ENCODE assay signal across 8 mouse cellular contexts in the genomic region with DNA sequence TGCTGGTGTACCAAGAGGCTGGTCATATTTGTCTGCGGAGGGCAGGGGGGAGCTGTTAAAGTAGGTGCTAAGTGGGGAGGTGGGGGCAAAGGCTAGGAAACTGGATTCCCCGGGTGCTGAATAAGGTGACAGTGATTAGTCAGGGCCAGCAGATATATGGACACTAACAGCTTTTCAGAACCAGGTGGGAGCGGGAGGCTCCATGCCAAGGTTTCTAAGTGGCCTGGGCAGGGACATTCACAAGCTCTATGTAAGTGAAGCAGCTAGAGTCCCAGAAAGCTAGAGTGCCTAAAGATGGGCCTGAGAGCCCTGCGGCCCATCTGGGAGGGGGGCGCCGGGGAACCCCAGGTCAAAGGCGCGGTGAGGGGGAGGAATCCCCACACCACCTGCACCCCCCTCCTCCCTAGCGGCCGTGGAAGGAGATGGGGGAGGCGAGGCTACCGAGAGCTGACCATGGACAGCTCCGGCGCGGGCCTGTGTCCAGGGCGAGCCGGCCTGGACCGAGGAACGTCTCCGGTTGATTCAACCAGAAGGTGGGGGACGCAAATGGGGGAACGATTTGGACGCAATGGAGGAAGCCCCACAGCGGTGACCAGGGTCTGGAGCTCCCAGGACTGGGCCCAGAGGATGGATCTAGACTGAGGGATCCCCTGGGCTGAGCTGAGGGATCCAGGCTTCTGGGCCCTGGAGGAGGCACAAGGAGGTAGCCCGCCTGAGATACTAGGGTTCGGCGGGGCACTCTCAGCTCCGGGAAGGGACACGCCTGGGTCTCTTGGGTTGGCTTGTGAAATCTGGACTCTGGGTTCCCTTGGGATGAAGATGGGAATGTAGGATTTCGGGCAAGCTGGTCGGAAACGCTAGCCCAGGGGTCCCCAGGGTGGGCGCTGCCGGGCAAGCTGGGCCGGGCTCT. TPM values are rescaled to one million over a fixed set of nuclear protein-coding genes. Genes with fewer than 3 reads are reported as not detected.
DNase-seq lines count a peak whose midpoint lies in the region; ATAC-seq and TF ChIP-seq lines count a peak whose summit lies in the region.

No protein-coding gene starts in this region.

- TF ChIP-seq CTCF in heart, adult 2 months (IDR thresholded peaks at IDR 0.05) = peak; percentile 35

- ATAC-seq in forebrain, embryonic 11.5 days (replicated peaks; ENCODE audit: low FRiP score) = no peak; the same call in 1 of the 2 replicates
- ATAC-seq in hindbrain, embryonic 16.5 days = no peak
- no peak for ATAC-seq in liver, embryonic 15.5 days (ENCODE audit: insufficient read depth)

- peak overlapping the region; percentile 60 for H3K4me2 ChIP-seq in forebrain, embryonic 11.5 days (ENCODE audit: low read depth, low read length, severe bottlenecking)
- peak overlapping the region; percentile 75 for H3K4me2 ChIP-seq in hindbrain, embryonic 16.5 days (ENCODE audit: low read length)
- peak overlapping the region; percentile 94 for H3K4me2 ChIP-seq in liver, embryonic 15.5 days

- peaks cover 5% of the 10 kb centered on the region; the same call in 1 of the 2 replicates for H3K27me3 ChIP-seq in heart, adult 2 months (ENCODE audit: control insufficient read depth, insufficient read depth, low read length)
- peaks cover 22% of the 10 kb centered on the region for H3K27me3 ChIP-seq in forebrain, embryonic 11.5 days (ENCODE audit: control insufficient read depth, insufficient read depth, low read length)
- H3K27me3 ChIP-seq in hindbrain, embryonic 16.5 days (replicated peaks; ENCODE audit: control insufficient read depth, insufficient read depth, low read length) = peaks cover 5% of the 10 kb centered on the region; the same call in 1 of the 2 replicates
- H3K27me3 ChIP-seq in liver, embryonic 15.5 days = peaks cover 97% of the 10 kb centered on the region

- no peak for TF ChIP-seq POLR2A in heart, adult 2 months (IDR thresholded peaks at IDR 0.05; ENCODE audit: insufficient read depth, low read depth, low read length)

- no peak for TF ChIP-seq EP300 in heart, adult 2 months (IDR thresholded peaks at IDR 0.05; ENCODE audit: insufficient read depth, low read depth, low read length)

- H3K79me2 ChIP-seq in heart, adult 2 months (replicated peaks; ENCODE audit: control insufficient read depth, insufficient read depth, low read length) = no peaks in the 10 kb centered on the region

- no peaks in the 10 kb centered on the region for H3K36me3 ChIP-seq in heart, adult 2 months (ENCODE audit: control insufficient read depth, insufficient read depth, low read length)
- no peaks in the 10 kb centered on the region for H3K36me3 ChIP-seq in forebrain, embryonic 11.5 days (ENCODE audit: control insufficient read depth, insufficient read depth, low read length)
- H3K36me3 ChIP-seq in hindbrain, embryonic 16.5 days (ENCODE audit: control insufficient read depth, insufficient read depth, low read length) = no peaks in the 10 kb centered on the region
- H3K36me3 ChIP-seq in liver, embryonic 15.5 days (replicated peaks) = no peaks in the 10 kb centered on the region

- no peaks in the 10 kb centered on the region for H3K9me3 ChIP-seq in forebrain, embryonic 11.5 days (ENCODE audit: control insufficient read depth, low read length)
- H3K9me3 ChIP-seq in hindbrain, embryonic 16.5 days (ENCODE audit: control insufficient read depth, low read length) = no peaks in the 10 kb centered on the region
- no peaks in the 10 kb centered on the region for H3K9me3 ChIP-seq in liver, embryonic 15.5 days (replicated peaks)

- intact Hi-C loops in heart, adult 2 months (cut with DNase I) = loop anchor here (10.0 kb wide), 1 partner anchor 61 kb away; no protein-coding TSS in a partner anchor

- peak overlapping the region; percentile 66 for H3K4me3 ChIP-seq in heart, adult 2 months
- peak overlapping the region; percentile 67 for H3K4me3 ChIP-seq in forebrain, embryonic 11.5 days (ENCODE audit: low read depth, low read length)
- H3K4me3 ChIP-seq in hindbrain, embryonic 16.5 days (ENCODE audit: low read length) = peak overlapping the region; percentile 87
- H3K4me3 ChIP-seq in liver, embryonic 15.5 days (replicated peaks) = peak overlapping the region; percentile 64

- WGBS in heart, adult 2 months = 4% methylated on average over 35 of the region's 35 CpGs
- WGBS in forebrain, embryonic 11.5 days = 4% methylated on average over 34 of the region's 35 CpGs
- WGBS in hindbrain, embryonic 16.5 days = 3% methylated on average over 32 of the region's 35 CpGs
- 5% methylated on average over 35 of the region's 35 CpGs for WGBS in liver, embryonic 15.5 days (ENCODE audit: insufficient replicate concordance)

- peak overlapping the region; percentile 27; the same call in 1 of the 2 replicates for H3K9ac ChIP-seq in heart, adult 2 months (ENCODE audit: low read depth, low read length)
- peak overlapping the region; percentile 77 for H3K9ac ChIP-seq in forebrain, embryonic 11.5 days (ENCODE audit: low read length)
- H3K9ac ChIP-seq in hindbrain, embryonic 16.5 days (ENCODE audit: low read depth, low read length) = peak overlapping the region; percentile 96
- H3K9ac ChIP-seq in liver, embryonic 15.5 days = no peak overlapping the region

- peaks cover 1% of the 10 kb centered on the region; the same call in 1 of the 2 replicates for H3K4me1 ChIP-seq in heart, adult 2 months (ENCODE audit: control insufficient read depth, insufficient read depth, low read length)
- peaks cover 18% of the 10 kb centered on the region for H3K4me1 ChIP-seq in forebrain, embryonic 11.5 days (replicated peaks; ENCODE audit: control insufficient read depth, insufficient read depth, low read length)
- peaks cover 47% of the 10 kb centered on the region for H3K4me1 ChIP-seq in hindbrain, embryonic 16.5 days (ENCODE audit: control insufficient read depth, insufficient read depth, low read depth, low read length)
- H3K4me1 ChIP-seq in liver, embryonic 15.5 days (replicated peaks) = peaks cover 58% of the 10 kb centered on the region

- no peak overlapping the region for H3K27ac ChIP-seq in heart, adult 2 months
- no peak overlapping the region for H3K27ac ChIP-seq in forebrain, embryonic 11.5 days (ENCODE audit: low read depth, low read length)
- H3K27ac ChIP-seq in hindbrain, embryonic 16.5 days (ENCODE audit: low read depth, low read length) = peak overlapping the region; percentile 79
- no peak overlapping the region for H3K27ac ChIP-seq in liver, embryonic 15.5 days (replicated peaks)

- DNase-seq in heart, adult 2 months = peak; percentile 53 to 71
- DNase-seq in heart, adult 11 months = no peak
- DNase-seq in adrenal gland, postnatal 25 days = peak; percentile 70
- DNase-seq in forebrain, embryonic 11.5 days (ENCODE audit: low spot score) = peak; percentile 79
- peak; percentile 27 for DNase-seq in ovary, adult 18-20 months (ENCODE audit: low spot score)
- no peak for DNase-seq in frontal cortex, adult 2 months (ENCODE audit: extremely low spot score in 1 of 2, low spot score in 1 of 2)

RNA-seq across cellular contexts. Expression of a gene that starts 0.8 kb away (rescaled TPM):
- under 1 TPM; 0.11 to 0.26 TPM for total RNA-seq in heart, adult 2 months (2021)
- polyA plus RNA-seq in heart, adult 2 months (2012; rRNA removed) = 0.09 and 0.14 TPM in 2 replicates
- 1.9 and 2.9 TPM in 2 replicates for total RNA-seq in adrenal gland, postnatal 25 days (2021)
- 11.6 and 13.0 TPM in 2 replicates for polyA plus RNA-seq in forebrain, embryonic 11.5 days (2014; fragmentation: Nextera tagmentation; extraction: Ambion mirVana)
- polyA plus RNA-seq in hindbrain, embryonic 16.5 days (2015; fragmentation: Nextera tagmentation; extraction: Ambion mirVana) = 28.5 and 28.6 TPM in 2 replicates
- polyA plus RNA-seq in liver, embryonic 15.5 days (2015; fragmentation: Nextera tagmentation; extraction: Ambion mirVana) = 0.09 and 0.14 TPM in 2 replicates
- polyA plus RNA-seq in frontal cortex, adult 2 months (2012; rRNA removed) = 114 and 126 TPM in 2 replicates

RNA-seq across cellular contexts. Expression of a gene that starts 4.4 kb away (rescaled TPM):
- 1 to 10 TPM; 1.0 to 1.6 TPM for total RNA-seq in heart, adult 2 months (2021)
- 2.3 and 3.4 TPM in 2 replicates for polyA plus RNA-seq in heart, adult 2 months (2012; rRNA removed)
- 8.7 TPM in 1 of 2 replicates, not detected in the other for total RNA-seq in adrenal gland, postnatal 25 days (2021)
- 0.48 and 1.5 TPM in 2 replicates for polyA plus RNA-seq in forebrain, embryonic 11.5 days (2014; fragmentation: Nextera tagmentation; extraction: Ambion mirVana)
- polyA plus RNA-seq in hindbrain, embryonic 16.5 days (2015; fragmentation: Nextera tagmentation; extraction: Ambion mirVana) = 41.4 and 70.3 TPM in 2 replicates
- not detected in 2 replicates for polyA plus RNA-seq in liver, embryonic 15.5 days (2015; fragmentation: Nextera tagmentation; extraction: Ambion mirVana)
- polyA plus RNA-seq in frontal cortex, adult 2 months (2012; rRNA removed) = 241 and 267 TPM in 2 replicates

RNA-seq across cellular contexts. Expression of a gene that starts 29.5 kb away (rescaled TPM):
- 10 to 100 TPM; 85.0 to 99.5 TPM for total RNA-seq in heart, adult 2 months (2021)
- 117 and 151 TPM in 2 replicates for polyA plus RNA-seq in heart, adult 2 months (2012; rRNA removed)
- total RNA-seq in adrenal gland, postnatal 25 days (2021) = 361 and 425 TPM in 2 replicates
- 79.8 and 87.9 TPM in 2 replicates for polyA plus RNA-seq in forebrain, embryonic 11.5 days (2014; fragmentation: Nextera tagmentation; extraction: Ambion mirVana)
- 144 and 161 TPM in 2 replicates for polyA plus RNA-seq in hindbrain, embryonic 16.5 days (2015; fragmentation: Nextera tagmentation; extraction: Ambion mirVana)
- polyA plus RNA-seq in liver, embryonic 15.5 days (2015; fragmentation: Nextera tagmentation; extraction: Ambion mirVana) = 77.8 and 86.3 TPM in 2 replicates
- polyA plus RNA-seq in frontal cortex, adult 2 months (2012; rRNA removed) = 854 and 909 TPM in 2 replicates

RNA-seq across cellular contexts. Expression of a gene that starts 30.9 kb away (rescaled TPM):
- total RNA-seq in heart, adult 2 months (2021) = 1,000 to 10,000 TPM in 1 of 2 experiments, 100 to 1,000 TPM in 1; 863 to 1,007 TPM
- 383 and 578 TPM in 2 replicates for polyA plus RNA-seq in heart, adult 2 months (2012; rRNA removed)
- 0.18 TPM in 1 of 2 replicates, not detected in the other for total RNA-seq in adrenal gland, postnatal 25 days (2021)
- not detected in 2 replicates for polyA plus RNA-seq in forebrain, embryonic 11.5 days (2014; fragmentation: Nextera tagmentation; extraction: Ambion mirVana)
- 0.28 and 0.72 TPM in 2 replicates for polyA plus RNA-seq in hindbrain, embryonic 16.5 days (2015; fragmentation: Nextera tagmentation; extraction: Ambion mirVana)
- 0.31 and 0.54 TPM in 2 replicates for polyA plus RNA-seq in liver, embryonic 15.5 days (2015; fragmentation: Nextera tagmentation; extraction: Ambion mirVana)
- 0.60 and 0.61 TPM in 2 replicates for polyA plus RNA-seq in frontal cortex, adult 2 months (2012; rRNA removed)

RNA-seq across cellular contexts. Expression of a gene that starts 32.4 kb away (rescaled TPM):
- total RNA-seq in heart, adult 2 months (2021) = 10 to 100 TPM; 21.0 to 21.4 TPM
- 38.7 and 40.9 TPM in 2 replicates for polyA plus RNA-seq in heart, adult 2 months (2012; rRNA removed)
- 9.3 and 14.2 TPM in 2 replicates for total RNA-seq in adrenal gland, postnatal 25 days (2021)
- polyA plus RNA-seq in forebrain, embryonic 11.5 days (2014; fragmentation: Nextera tagmentation; extraction: Ambion mirVana) = 5.6 and 6.8 TPM in 2 replicates
- polyA plus RNA-seq in hindbrain, embryonic 16.5 days (2015; fragmentation: Nextera tagmentation; extraction: Ambion mirVana) = 13.3 and 14.2 TPM in 2 replicates
- polyA plus RNA-seq in liver, embryonic 15.5 days (2015; fragmentation: Nextera tagmentation; extraction: Ambion mirVana) = 1.3 and 1.5 TPM in 2 replicates
- 22.6 and 24.5 TPM in 2 replicates for polyA plus RNA-seq in frontal cortex, adult 2 months (2012; rRNA removed)

Comparison
In these comparisons a context has a peak if more than half of its experiments do, and no peak if none do; other contexts are left out.
1. DNase-seq: peak in heart, adult 2 months (2 of 2), adrenal gland, postnatal 25 days (single experiment), forebrain, embryonic 11.5 days (single experiment) and ovary, adult 18-20 months (single experiment); none in heart, adult 11 months (single experiment) and frontal cortex, adult 2 months (0 of 2).
2. RNA of a gene that starts 0.8 kb away (polyA plus RNA-seq): 114 to 126 TPM in frontal cortex, adult 2 months, 28.5 to 28.6 TPM in hindbrain, embryonic 16.5 days and 11.6 to 13.0 TPM in forebrain, embryonic 11.5 days; 0.09 to 0.14 TPM in heart, adult 2 months and 0.09 to 0.14 TPM in liver, embryonic 15.5 days; every median in the first group is over 10 times any median in the second.
3. Peak in every context shown above with its lines, with median percentiles within 50 percentile points of each other: H3K4me3 ChIP-seq and H3K4me2 ChIP-seq.